Mouse (Mus musculus) frontal cortex, postnatal 14 days (tissue): Measurements from ENCODE around the gene Slc31a1.

ENCODE experiments used
- DNase-seq, 2 experiments: peaks; one replicate each; pipeline ENCODE4 v3.0.0; 2022; ENCODE audit warnings: low spot score in 2 of 2

The Slc31a1 gene

DNA sequence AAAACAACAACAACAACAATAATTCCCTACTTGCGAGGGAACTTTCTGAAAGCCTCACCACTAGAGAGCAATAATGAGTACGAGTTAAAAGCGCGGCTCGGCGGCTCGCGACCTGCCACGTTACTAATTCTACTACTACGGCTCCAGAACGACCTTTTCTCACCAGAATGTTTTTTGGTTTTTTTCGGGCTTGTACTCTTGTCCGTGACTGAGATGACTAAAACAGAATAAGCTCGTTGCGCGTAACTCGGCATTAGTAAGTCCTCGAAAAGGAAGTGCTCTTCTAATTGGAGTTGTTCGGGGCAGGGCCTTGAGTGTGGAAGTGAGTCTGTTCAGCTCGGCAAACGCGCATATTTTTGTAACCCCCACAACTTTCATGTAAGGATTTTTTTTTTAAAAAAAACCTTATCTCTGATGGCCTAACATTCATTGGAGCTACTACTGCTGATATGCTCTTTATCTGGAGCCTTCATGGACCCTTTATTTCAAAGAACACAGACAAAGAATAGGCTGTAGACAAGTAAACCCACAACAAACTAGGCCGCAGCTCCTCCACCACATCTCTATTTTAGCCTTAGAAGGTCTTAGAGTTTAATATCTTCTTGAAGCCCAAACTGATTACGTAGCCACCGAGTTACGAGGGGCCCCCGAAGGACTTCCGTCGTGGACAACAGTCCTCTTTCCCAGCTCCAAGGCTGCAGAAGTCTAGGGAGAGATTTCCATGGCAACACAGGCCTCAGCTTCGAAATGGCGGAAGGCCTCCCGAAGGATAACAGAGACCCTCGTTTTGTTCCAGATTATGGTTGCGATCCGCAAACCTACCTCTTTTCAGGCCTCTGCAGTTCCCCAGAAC, 47.4 kb downstream of the Slc31a1 start:
- peak; percentile 23 to 38 for DNase-seq

- DNase-seq = peak; percentile 98
Measured at GRCm38 (mm10) chr4:62408601-62409282, 48.2 kb downstream of the Slc31a1 start, which contains the start of the genes Cdc26 and Prpf4. Cdc26 (minus strand) TSS chr4:62408642. Prpf4 (plus strand) TSS chr4:62408797.

- no peak for DNase-seq
Measured at GRCm38 (mm10) chr4:62409615-62410014, 49.1 kb downstream of the Slc31a1 start.

DNA sequence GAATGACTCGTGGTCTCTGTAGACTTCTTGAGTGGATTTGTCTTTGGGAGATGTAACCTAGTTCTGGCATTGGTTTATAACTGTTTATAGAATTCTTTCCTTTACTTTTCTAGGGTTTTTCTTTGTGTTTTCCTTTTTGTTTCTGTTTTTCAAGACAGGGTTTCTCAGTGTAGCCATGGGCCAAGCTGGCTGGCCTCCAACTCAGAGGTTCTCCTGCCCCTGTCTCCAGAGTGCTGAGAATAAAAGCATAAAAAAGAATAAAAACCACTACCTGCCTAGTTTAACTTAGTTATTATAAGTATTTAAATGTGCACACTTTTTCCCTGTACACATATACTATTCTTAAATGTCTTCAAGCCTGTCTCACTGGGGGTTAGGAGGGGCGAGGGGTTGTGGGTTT, 49.8 kb downstream of the Slc31a1 start:
- DNase-seq = no peak

DNA sequence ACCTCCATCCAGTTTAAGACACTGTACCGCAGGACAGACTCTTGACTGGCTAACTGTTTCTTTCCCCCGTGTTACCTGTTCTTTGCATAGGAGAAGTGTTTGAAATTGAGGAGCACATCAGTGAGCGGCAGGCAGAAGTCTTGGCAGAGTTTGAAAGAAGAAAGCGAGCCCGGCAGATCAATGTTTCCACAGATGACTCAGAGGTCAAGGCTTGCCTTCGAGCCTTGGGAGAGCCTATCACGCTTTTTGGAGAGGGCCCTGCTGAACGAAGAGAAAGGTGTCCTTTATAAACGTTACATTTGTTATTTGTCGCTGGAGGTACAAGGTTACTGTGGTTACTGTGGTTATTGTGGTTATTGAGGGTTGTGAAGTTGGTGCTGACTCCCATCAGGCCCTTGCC, 51.1 kb downstream of the Slc31a1 start:
- no peak for DNase-seq

DNA sequence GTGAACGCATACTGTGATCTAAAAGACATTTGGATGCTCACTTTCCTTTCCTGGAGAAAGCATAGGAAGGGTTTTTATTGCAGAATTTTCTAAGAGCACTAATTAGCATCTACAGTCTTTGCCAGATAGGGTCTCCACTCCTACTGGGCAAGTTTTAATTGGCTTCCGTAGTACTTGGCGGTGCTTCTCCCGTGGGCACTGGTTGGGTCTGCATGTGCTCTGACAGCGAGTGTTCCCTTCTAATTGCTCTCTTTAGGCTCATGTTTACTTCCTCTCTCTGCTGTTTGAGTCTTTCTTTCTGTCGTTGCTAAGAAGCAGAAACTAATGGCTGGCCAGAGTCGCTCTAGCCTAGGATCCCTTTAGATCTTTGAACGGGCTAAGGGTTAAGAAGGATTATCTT, 57.9 kb downstream of the Slc31a1 start:
- no peak for DNase-seq

DNA sequence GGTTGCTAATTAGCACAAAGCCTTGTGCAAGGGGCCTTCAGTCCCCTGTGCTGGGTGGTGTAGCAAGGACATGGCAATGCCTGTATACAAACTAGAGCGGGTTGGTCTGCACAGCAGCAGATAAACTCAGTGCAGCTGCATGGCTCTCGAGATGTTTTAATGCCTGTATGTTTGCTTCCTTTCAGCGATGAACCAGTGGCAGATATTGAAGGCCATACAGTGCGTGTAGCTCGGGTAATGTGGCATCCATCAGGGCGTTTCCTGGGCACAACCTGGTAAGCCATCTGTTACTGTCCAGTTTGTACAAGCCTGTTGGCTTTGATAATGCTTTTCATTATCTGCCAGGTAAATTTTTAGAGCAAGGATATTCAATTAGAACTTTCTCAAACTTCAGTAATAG, 58.6 kb downstream of the Slc31a1 start:
- DNase-seq = no peak

- DNase-seq = no peak
Measured at GRCm38 (mm10) chr4:62425891-62426290, 65.4 kb downstream of the Slc31a1 start.

GRCm38 (mm10) chr4:62427978-62428758, 67.6 kb downstream of the Slc31a1 start:
- no peak for DNase-seq

DNA sequence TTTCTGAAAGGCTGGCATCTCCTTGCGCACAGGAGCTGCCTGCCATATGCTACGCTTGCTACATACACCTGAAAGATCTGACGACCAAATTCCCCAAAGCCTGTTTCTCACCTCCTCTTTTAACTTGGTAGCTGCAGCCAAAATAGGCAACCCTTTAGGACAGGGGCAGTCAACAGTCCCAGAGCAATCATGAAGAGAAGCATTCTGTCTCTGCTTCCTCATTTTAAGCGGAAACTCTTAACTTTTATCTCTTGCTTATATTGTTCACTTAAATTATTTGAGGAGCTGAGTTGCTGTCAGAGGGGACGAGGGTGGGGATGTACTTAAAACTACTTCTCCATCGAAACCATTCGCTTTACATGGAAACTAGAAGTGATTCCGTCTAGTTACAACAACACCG, 69.1 kb downstream of the Slc31a1 start:
- no peak for DNase-seq

- DNase-seq = no peak
Measured at GRCm38 (mm10) chr4:62430678-62431077, 70.2 kb downstream of the Slc31a1 start.

DNA sequence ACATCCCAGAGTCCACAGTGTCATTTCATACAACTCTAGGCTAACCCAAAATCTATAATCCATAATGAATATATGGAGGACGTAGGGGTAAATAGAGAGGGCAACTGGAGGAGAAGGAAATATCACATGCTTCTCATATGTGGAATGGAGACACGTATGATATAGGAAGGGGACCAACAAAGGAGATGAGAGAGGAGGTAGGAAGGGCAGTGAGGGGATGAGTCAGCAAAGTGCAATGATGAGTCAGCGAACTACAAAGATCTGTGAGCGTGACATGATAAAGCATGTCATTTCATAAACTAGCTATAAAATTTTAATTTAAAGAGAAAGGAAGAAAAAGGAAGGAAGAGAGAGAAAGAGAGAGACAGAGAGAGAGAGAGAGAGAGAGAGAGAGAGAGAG, 71.0 kb downstream of the Slc31a1 start:
- DNase-seq = no peak

- DNase-seq = no peak
Measured at GRCm38 (mm10) chr4:62433939-62434870, 73.7 kb downstream of the Slc31a1 start.

DNA sequence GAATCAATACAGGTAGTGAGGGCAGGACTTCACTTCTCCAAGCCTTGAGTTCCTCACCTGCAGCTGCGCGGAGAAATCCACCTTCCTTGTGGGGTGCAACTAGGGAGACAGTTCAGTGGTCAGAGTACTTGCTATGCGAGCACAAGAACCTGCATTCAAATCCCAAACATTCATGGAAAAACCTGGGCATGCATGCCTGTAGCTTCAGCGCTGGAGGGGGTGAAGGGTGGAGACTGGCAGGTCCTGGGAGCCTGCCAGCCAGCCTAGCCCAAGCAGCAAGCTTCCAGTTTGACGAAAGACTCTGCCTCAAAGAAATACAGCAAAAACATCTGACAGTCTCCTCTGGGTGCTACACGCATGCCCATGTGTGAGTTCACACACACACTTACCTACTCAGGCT, 74.6 kb downstream of the Slc31a1 start, which contains the start of gene Rnf183:
TSS of gene Rnf183 (minus strand) at position 172 of the 400 bp plus-strand sequence.
- no peak for DNase-seq

- DNase-seq = no peak
Measured at GRCm38 (mm10) chr4:62437256-62437778, 76.8 kb downstream of the Slc31a1 start.

DNA sequence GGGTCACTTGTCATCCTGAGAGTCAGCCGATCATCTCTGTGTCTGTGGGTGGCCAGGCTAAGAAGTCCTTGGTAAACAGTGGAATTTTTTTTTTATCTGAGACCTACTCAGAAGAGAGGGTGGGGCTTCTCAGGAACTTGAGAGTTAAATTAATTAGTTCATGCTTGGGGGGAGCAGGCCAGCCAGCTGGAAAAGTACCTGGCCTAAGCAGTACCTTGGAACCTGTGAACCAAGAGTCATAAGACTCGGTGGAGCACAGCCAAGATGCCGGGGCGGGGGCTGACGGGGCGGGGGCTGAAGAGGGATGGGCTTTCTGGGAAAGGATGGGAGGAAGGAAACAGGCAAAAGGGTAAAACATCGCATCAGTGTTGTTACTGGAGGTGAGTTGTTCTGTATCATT, 77.3 kb downstream of the Slc31a1 start:
- no peak for DNase-seq

DNA sequence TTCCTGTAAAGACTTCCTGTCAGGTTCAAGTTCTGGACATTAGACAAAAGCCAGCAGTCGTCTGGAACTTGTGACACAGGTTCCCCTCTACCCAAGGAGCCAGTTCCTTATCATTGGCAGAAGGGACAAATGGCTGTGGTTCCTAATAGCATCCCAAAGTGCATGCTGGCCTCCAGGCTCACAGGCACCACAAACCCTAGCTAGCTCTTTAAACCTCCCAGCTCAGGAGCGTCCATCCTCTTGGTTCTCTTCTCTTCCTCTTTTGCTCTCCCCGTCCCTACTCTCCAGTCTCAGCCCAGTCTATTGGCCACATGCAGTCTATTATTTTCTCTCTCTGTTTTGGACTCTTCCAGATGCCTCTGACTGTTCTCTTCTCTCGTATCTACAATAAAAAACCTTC, 79.3 kb downstream of the Slc31a1 start:
- no peak for DNase-seq

- no peak for DNase-seq
Measured at GRCm38 (mm10) chr4:62440544-62440943, 80.0 kb downstream of the Slc31a1 start.

GRCm38 (mm10) chr4:62440986-62441385, 80.5 kb downstream of the Slc31a1 start:
- DNase-seq = no peak
